Mouse (Mus musculus) lung, adult 18-20 months (tissue): ENCODE measurements around the gene Gm21958.

ENCODE experiments used
- DNase-seq, 2 experiments: peaks; one replicate each; pipeline ENCODE4 v3.0.0; 2022; ENCODE audit warnings: mixed read lengths in 2 of 2

The Gm21958 gene

DNA sequence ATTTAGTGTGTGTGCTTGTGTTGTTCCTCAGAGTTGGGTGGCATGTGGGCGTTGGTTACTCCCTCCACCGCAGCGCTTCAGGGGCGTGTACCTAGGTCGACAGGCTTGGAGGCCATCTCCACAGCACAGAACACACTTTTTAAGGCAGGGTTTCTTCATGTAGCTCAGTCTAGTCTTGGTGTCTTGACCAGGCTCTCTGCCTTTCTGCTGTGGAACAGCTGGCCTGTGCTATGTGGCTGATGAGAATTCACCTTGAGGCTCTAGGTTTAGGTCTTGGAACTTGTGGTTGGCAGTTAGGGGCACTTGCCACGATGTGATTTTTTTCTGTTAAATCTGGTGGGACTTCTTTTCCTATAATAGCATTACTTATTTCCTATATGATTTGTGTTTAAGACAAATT is at the start of gene Gm21958:
Gm21958 (minus strand) TSS at position 101 of the 400 bp plus-strand sequence.
- DNase-seq, result no peak

DNA sequence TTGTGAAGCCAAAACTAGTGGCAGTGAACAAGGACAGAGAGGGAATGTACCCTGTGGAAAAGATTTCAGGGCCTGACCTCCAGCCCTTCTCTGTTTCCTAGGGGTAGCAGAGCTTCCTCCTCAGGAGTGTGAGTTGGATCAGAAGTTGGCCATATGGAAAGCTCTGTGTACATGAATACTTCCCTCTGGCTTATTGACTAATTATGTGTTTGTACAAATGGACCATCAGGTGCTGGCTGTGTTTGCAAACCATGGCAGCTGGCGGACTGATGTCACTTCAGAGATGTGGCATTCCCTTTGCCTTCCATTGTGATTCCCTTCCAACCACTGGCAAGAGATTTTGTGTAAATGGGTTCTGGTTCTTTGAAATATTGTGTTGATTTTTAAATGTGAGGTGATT is 47.1 kb upstream of the Gm21958 start:
- DNase-seq, result no peak

DNA sequence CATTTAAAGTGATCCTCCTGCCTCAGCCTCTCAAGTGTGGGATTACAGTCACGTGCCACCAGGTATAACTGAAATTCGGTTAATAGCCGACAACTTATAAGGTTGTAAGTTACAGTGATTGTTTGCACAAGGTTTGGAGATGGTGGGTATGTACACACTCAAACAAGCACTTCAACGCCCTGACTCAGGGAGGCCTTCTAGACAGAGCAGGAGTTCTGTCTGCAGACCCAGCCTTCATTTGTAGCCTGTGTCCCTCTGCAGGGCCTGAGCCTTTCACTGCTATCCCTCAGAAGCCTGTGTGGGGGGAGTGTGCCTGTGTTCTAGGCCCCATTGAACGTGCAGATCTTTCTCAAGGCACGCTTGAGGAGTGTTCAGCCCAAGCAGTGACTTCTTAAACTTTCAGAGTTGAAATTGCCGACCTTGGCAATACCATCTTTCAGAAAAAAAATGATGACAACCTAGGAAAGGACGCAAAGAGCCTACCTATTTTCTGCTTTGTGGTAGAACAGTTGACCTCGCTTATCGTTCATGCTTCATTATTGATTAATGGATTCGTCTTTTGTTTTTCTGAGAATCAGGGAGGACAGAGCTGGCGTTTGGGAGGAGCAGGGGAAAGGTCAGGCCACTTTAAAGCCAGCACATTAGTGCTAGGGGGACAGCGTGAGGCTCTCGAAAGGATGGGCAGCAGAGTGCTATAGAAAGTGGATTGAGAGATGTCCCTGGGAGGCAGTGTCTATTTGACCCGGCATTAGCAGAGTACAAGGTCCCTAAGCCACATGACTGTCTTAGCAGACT is 46.4 kb upstream of the Gm21958 start:
- DNase-seq, result peak in 1 of 2 experiments; percentile 14

DNA sequence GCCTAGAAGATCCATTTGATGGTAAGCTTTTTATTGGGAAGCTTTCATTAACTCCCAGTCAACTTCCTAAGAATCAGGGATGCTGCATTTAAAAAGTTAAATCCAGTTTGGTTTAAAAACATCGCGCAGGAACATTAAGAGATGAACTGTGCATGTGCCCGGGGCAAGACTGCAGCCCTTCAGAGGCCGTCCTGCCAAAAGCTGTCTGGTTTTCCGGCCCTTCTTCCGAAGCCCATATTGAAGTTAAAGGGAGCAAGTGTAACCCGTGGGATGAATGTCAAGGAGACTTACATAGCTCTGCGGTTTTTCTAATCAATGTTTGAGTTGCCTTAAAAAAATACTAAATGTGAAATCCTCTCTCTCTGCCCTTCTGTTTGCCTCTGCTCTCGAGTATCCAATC is 45.1 kb upstream of the Gm21958 start:
- no peak for DNase-seq

DNA sequence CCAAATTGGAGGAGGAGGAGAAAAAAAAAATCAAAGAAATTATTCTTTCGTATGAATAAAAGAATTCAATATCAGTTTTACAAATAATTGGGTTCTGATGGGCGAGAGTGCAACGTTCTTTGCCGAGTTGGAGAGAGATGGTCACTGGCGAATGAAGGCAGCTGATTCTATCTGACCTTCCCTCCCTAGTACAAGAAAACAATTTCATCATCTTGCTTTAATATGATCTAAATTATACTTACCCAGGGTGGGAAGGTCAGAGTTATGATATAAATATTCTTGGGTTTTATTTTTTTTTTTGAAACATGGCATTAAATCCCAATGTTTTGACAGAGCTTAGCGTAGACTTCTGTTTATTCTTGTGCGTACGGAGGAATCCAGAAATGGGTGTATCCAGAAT is 43.3 kb upstream of the Gm21958 start:
- no peak for DNase-seq

DNA sequence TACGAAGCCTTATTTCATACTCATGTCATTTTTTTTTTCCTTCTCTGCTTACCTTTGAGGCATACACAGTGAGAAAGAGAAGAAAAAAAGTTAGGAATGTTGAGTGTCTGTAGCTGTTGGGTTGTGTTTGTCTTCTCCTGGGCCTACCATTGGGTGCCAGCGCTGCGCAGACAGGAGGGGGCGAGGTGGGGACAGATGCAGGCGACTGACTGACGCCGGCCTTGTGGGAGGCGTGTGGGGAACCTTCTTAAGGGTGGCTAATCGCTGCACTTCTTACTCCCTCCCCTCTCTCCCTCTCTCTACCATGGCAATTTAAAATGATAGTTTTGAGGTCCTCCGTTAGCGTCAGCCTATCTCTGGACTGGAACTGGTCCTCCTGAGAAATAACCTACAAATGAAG is 41.9 kb upstream of the Gm21958 start:
- DNase-seq, result peak; percentile 54 to 68

DNA sequence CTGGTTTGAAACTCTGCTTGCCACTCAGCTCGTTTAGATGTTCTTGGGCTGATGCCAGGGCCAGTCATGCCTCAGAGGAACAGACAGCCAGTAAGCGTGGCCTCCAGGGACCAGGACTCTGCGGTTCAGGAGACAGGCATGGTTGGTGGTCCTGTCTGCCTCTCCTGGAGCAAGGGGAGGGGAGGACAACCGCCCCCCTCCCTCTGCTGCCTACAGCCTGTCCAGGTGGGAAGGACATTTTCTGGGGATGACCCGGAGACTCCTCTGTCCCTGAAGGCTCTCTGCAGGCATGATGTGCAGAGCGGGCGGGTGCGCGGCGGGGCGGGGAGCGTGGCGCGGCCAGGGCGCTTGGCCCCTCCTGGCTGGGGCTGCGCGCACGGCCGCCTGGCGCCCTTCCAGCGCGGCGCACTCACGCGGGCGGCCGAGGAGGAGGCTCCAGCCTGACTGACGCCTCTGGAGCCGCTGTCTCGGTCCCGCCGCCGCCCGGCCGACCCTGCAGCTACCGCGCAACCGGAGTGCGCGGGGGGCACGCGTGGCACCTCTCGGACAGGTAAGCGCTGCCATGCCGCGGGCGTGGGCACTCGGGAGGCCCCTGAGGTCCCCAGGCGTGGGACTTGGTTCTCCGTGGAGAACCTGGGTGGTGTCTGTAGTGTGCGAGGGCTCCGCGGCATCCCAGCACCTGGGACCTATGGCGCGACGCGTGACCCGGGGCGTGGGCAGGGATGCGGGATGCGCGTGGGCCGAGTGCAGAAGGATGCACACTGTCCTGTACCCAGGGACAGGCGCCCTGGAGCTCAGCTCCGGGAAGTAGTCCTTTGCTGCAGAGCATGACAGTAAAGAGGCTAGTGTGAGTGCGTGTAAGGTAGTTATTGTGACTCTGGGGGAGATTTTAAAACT is 41.2 kb upstream of the Gm21958 start, which contains the start of gene Smad9:
Smad9 (plus strand) TSS at position 438 of the 897 bp plus-strand sequence.
- DNase-seq, result peak; percentile 51 to 57

DNA sequence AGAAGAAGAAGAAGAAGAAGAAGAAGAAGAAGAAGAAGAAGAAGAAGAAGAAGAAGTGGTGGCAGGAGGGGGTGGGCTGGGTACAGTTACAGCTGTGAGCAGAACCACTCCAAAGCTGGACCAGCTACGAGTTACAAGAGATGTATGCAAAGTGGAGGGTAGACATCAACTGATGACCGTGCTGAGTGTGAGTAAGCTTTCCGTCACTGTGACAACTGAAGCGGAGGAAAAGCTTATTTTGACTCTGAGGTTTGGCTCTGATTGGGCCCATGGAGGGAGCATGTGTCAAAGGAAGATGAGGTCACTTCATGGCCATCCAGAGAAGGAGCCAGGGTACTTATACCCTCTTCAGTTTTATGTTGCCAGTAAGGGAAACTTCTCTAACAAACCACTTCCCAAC is 39.3 kb upstream of the Gm21958 start:
- DNase-seq, result no peak

DNA sequence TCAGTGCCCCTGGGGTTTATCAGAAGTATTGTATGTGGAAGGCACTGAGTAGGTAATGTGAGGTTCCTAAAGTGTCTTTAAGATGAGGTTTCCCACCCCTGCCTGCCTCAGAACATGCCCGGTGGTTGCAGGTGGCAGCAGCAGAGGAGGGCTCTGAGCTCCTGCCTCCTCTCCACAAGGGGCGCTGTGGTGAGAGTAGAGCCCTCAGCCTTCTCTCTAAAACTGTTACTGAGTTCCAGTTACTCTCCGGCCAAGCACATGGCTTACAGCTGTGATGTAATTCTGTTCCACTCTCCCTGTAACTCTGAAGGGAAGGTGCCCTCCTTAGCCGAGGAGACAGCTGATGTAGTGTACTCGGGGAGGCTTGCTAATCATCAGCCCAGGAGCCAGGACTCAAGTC is 31.6 kb upstream of the Gm21958 start:
- DNase-seq, result peak in 1 of 2 experiments; percentile 24

DNA sequence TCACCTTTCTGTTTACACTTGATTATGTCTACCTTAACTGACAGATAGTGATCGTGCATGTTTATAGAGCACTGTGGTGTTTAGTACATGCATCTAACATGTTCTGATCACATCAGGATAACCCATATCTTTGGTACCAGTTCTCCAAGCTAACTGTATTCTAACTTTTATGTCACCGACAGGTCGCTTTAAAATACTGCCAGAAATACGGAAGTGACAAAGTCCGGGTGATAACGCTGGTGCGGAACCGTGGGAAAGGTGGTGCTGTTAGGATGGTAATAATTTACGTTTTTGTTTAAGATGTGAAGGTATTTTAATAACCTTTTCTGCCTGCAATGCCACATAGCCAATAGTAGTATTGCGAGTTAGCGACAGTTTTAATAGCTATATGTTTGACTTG is 27.8 kb upstream of the Gm21958 start:
- DNase-seq, result no peak

DNA sequence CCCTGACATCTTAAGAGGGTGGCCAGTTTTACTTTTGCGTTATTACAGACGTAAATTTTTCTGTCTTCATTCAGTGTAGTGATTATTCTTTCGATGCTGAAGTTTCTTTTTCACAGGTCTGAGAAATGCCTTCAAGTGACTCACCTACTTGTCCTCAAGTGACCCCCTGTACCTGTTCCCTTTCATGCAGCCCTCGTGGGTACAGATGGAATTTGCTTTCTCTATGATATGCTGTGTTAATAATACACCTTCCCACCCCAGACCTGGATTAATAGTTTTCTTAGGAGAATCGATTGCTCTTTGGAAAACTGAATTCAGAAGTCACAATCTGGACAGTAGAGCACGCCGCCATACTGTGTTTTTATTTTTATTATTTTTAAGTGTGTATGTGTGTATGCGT is 23.2 kb upstream of the Gm21958 start:
- DNase-seq, result no peak

DNA sequence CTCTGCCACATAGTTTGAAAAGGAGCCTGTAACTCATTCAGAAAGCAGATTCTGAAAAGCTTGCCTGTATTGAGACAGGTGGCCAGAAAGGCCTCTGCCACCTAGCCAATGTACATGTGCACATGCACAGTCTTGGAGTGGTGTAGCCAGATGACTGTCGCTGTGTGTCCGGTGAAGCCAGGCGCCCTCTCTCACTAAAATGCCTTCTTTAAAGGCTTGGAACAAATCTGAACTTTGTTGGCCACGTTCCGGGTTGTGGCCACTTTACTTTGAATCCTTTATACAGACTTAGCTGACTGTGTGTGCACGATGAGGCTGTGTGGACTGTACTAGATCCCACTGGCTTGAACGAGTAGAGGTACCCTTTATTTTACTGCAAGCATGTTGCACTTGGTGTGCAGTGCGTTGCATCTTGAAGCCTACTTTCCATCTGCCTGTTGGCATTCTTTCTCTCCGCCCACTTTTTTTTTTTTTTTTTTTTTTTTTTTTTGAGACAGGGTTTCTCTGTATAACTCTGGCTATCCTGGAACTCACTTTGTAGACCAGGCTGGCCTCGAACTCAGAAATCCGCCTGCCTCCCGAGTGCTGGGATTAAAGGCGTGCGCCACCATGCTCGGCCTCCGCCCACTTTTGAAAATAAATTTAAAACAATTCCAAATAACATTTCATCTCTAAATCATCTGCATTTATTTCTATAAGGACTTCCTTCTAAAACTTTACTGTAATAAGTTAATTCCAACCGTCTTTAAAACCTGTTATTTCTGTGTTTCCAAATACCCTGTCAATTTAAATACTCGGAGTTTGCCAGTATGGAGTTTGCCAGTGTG is 22.2 kb upstream of the Gm21958 start:
- DNase-seq, result no peak

DNA sequence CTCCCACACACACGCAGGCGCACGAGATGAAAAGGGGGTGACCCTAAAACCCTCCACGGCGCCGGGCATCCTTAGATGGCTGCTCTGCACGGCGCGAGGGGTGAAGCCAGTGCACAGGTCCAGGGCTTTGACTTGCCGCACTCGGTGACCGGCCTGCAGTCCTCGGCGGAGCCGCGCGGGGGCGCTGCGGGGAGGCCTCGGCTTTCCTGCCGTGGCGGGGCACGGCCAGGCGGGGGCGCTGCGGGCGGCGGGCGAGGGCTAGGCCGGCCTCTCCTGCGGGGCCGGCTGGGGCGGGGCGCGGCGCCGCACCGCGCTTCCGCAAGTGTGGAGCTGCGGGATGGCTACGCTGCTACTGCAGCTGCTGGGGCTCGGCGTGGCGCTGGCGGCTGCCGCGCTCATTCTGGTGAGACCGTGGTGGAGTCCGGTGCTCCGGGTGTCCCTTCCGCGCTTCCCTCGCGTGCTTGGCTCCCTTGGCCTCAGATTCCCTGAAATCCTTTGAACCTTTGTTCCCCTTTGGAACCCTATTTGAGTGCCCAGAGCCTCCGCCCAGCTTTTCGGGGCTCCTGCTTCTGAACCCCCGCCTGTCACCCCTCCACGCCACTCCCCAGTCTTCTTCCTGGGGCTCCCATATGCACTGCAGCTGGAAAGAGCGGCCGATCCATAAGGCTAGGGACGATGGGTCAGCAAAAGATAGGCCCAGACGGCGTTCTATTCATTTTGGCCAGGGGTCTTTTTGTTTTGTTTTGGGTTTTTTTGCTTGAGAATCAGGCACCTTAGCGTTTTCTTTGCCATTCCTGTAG is 21.3 kb upstream of the Gm21958 start, which contains the start of the genes Exosc8 and Alg5:
Exosc8 (minus strand) TSS at position 147 of the 800 bp plus-strand sequence.
Alg5 (plus strand) TSS at position 293 of the 800 bp plus-strand sequence.
- DNase-seq, result peak; percentile 85 to 87

DNA sequence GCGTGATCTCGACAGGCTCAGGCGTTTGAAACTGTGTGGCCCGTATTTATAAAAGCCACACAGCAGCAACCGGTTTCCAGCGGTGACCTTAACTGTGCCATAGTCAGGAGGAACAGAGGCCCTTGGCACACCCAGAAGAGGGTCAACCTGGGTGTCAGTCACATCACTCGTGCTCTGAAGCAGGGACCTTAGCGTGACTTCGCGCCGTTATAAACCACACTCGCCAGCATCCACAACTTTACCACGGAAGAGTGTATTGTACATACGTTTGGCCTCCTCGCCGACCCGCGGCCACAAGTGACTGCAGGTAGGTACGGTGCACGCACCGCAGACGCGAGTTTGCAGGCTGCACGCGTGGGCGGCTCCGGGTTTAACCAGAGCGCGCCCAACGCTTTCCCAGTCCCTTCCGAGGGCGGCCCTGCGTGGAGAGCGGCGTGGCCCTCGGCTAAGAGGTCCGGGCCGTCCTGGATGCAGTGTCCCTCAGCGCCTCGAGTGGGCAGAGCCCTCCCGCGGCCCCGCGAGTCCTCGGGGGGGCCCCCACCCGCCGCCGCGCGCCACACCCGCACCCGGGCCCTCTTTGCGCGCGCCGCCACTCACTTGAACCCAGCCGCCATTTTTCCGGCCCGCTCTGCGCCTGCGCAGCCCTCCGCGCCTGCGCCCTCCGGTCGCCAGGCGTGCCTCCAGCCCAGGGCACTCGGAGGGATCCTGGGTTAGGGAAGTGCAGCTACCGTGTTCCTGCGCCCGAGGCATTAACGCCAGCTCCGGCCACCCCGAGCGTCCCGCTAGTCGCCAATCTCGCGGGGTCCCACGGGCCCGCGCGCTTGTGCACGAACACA is 20.5 kb upstream of the Gm21958 start:
- DNase-seq, result peak; percentile 89 to 90

DNA sequence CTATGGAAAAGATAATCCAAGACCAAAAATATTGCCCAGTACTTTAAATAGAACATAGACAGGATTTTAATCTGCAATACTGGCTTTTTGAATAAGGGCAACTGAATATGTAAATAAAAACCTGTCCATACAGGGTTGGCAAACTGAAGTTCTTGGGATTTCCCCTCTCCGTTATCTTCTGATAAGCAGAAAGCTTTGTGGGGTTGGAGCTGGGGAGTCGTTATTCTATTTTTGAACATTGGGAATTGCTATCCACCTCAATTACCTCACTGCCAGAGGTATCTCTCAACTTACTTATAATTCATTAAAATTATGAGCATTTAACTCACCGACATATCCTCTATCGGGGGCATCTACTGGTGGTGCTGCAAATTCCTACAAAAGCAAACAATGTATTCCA is 18.2 kb upstream of the Gm21958 start:
- DNase-seq, result no peak

DNA sequence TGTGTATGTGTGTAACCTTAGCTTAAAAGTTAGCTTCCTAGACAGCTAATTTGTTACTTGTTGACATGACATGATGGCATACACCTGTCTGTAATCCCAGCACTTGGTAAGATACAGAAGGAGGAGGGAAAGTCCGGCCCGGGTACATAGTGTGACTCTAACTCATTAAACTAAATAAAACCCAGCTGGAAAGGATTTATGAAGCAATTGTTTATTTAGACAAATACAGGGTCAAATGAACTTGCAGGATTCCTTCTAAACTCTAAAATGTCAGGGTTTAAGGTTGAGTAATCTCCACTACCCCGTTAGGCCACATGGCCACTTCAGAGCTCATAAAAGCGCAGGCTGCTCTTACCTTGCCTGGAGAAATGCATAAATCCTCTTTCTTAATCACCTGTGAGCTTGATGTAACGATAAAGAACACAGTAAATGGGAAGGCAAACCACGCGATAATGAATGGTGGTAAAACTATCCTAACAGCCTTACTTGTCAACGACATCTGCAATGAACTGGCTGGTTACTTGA is 17.5 kb upstream of the Gm21958 start:
- DNase-seq, result no peak

DNA sequence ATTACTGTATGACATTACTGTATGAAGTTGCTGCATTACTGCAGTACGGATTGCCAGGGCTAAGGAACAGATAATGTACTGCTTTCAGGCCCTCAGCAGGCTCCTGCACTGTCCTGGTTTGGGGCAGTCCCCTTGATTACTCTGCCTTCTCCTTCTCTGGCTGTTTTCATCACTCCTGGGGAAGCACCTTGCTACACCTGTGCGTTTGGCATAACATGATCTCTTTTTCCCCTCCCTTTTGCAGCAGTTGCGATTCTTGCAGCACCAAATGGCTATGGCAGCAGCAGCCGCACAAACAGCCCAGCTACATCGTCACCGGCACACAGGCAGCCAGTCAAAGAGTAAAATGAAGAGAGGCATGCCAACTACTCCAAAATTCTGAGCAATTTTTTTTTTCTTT is 13.9 kb upstream of the Gm21958 start:
- no peak for DNase-seq

DNA sequence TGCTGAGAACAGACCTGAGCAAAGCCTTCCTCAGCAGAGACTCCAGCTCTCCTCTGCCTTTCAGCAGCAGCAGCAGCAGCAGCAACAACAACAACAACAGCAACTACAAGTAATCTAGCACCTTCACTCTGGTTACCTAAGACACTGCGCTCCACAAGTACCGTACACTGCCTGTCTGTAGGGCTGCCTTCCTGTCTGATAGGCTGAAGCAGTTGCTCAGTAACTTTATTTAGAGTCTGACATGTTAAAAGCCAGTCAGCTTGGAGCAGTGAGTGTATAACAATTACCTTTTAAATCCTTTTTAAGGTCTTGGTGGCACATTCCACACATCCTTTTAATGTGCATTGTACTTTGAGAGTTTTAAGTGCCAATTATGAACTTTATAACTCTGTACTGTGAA is 13.4 kb upstream of the Gm21958 start:
- no peak for DNase-seq

DNA sequence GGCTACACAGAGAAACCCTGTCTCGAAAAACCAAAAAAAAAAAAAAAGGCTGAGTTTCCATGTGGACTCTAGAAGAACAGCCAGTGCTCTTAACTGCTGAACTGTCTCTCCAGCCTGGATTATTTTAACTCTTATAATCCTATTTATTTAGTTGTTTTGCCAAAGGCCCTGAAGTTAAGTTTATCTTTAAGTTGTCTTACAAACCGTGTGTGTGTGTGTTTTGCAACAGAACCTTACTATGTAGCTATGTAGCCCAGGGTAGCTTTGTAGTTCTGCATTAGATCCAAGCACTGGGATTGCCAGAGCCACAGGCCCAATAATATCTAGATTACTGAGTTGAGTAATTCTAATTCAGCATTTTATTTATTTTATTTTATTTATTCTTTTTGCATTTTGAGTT is 11.2 kb upstream of the Gm21958 start:
- DNase-seq, result no peak

DNA sequence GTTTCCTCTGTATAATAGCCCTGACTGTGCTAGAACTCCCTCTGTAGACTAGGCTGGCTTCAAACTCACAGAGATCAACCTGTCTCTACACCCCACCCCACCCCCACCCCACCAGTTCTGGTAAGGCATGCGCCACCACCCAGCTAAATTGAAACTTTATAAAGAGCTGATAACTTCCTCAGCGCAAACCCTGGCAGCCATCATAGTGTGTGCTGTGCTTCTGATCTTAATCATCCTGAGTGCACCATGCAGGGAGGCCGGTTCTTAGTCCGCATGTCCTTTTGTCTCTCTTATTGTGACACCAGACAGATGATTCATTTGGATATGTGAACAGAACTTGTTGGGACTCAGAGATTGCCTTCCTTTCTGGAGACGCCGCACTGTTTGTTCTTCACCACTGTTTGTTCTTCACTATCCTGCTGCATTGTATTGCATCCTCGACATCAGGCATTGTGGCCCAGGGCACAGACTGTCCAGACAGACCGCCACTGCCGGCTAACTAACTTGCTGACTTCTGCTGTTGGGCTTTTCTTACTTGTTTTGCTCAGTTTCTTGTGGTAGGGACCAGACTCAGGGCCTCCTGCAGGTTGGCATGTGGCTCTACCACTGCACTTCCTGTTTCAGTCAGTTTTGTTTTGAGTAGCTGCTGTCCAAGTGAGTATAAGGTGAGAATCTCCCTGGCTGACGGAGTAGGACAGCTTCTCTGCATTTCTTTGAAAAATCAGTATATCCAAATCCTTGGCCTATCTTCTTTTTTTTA is 9.8 kb upstream of the Gm21958 start:
- DNase-seq, result peak in 1 of 2 experiments; percentile 22
